Mouse (Mus musculus): Measurements from ENCODE around the gene Slc35d3. TPM values are rescaled to one million over a fixed set of nuclear protein-coding genes. Genes with fewer than 3 reads are reported as not detected.

Slc35d3 gene
- polyA plus RNA-seq, 1 experiment from 2014 or later: 1.1 TPM

GRCm38 (mm10) chr10:19876669-19877068, 25.4 kb upstream of the Slc35d3 start:
- H3K9me3 ChIP-seq (replicated peaks): no peaks in the 10 kb centered on the region
- H3K27ac ChIP-seq: no peak overlapping the region
- no peak overlapping the region for H3K4me2 ChIP-seq
- no peak for ATAC-seq (replicated peaks; ENCODE audit: low FRiP score)
- H3K9ac ChIP-seq: no peak overlapping the region
- no peak overlapping the region for H3K4me3 ChIP-seq (replicated peaks)
- no peaks in the 10 kb centered on the region for H3K27me3 ChIP-seq
- 85% methylated on average over 7 of the region's 7 CpGs for WGBS
- H3K36me3 ChIP-seq: 0 out of 2 replicates have a peak, but pooled peaks cover 3% of the 10 kb centered on the region
- no peaks in the 10 kb centered on the region for H3K4me1 ChIP-seq

- no peaks in the 10 kb centered on the region for H3K27me3 ChIP-seq
- no peak overlapping the region for H3K9ac ChIP-seq
- H3K4me1 ChIP-seq: no peaks in the 10 kb centered on the region
- ATAC-seq (replicated peaks; ENCODE audit: low FRiP score): no peak
- 82% methylated on average over 5 of the region's 5 CpGs for WGBS
- no peak overlapping the region for H3K4me2 ChIP-seq
- 0 out of 2 replicates have a peak, but pooled peaks cover 3% of the 10 kb centered on the region for H3K36me3 ChIP-seq
- no peak overlapping the region for H3K4me3 ChIP-seq (replicated peaks)
- no peaks in the 10 kb centered on the region for H3K9me3 ChIP-seq (replicated peaks)
- no peak overlapping the region for H3K27ac ChIP-seq
Measured at GRCm38 (mm10) chr10:19875346-19875745, 24.1 kb upstream of the Slc35d3 start.

GRCm38 (mm10) chr10:19855597-19856306, 4.5 kb upstream of the Slc35d3 start:
- no peak for ATAC-seq (replicated peaks; ENCODE audit: low FRiP score)
- Histone ChIP-seq H3K27ac (no peak overlapping the region), H3K4me3 (replicated peaks) (no peak overlapping the region), H3K9me3 (replicated peaks) (no peaks in the 10 kb centered on the region), H3K9ac (no peak overlapping the region), H3K36me3 (peaks cover 3% of the 10 kb centered on the region; the same call in 1 of the 2 replicates), H3K4me1 (peaks cover 14% of the 10 kb centered on the region), H3K27me3 (peaks cover 36% of the 10 kb centered on the region), H3K4me2 (no peak overlapping the region)
- 92% methylated on average over 7 of the region's 7 CpGs for WGBS

- Histone ChIP-seq H3K36me3 (no peaks in the 10 kb centered on the region), H3K9me3 (replicated peaks) (no peaks in the 10 kb centered on the region), H3K4me2 (no peak overlapping the region), H3K4me1 (peaks cover 33% of the 10 kb centered on the region), H3K27me3 (peaks cover 58% of the 10 kb centered on the region), H3K9ac (no peak overlapping the region), H3K27ac (no peak overlapping the region), H3K4me3 (replicated peaks) (no peak overlapping the region)
- 35% methylated on average over 2 of the region's 2 CpGs for WGBS
- no peak for ATAC-seq (replicated peaks; ENCODE audit: low FRiP score)
Measured at GRCm38 (mm10) chr10:19853609-19854008, 2.4 kb upstream of the Slc35d3 start.

GRCm38 (mm10) chr10:19852776-19853175, 1.5 kb upstream of the Slc35d3 start:
- no peaks in the 10 kb centered on the region for H3K36me3 ChIP-seq
- H3K4me2 ChIP-seq: no peak overlapping the region
- H3K9ac ChIP-seq: no peak overlapping the region
- 15% methylated on average over 6 of the region's 6 CpGs for WGBS
- H3K9me3 ChIP-seq (replicated peaks): no peaks in the 10 kb centered on the region
- H3K4me1 ChIP-seq: peaks cover 33% of the 10 kb centered on the region
- no peak overlapping the region for H3K4me3 ChIP-seq (replicated peaks)
- peaks cover 63% of the 10 kb centered on the region for H3K27me3 ChIP-seq
- ATAC-seq (replicated peaks; ENCODE audit: low FRiP score): no peak
- no peak overlapping the region for H3K27ac ChIP-seq

GRCm38 (mm10) chr10:19850544-19850997, 688 bp downstream of the Slc35d3 start:
- peak overlapping the region; percentile 36 for H3K9ac ChIP-seq
- H3K27ac ChIP-seq: no peak overlapping the region
- H3K4me3 ChIP-seq (replicated peaks): peak overlapping the region; percentile 57
- under 1% methylated on average over 35 of the region's 36 CpGs for WGBS
- peak overlapping the region; percentile 99 for H3K4me2 ChIP-seq
- H3K9me3 ChIP-seq (replicated peaks): no peaks in the 10 kb centered on the region
- H3K27me3 ChIP-seq: peaks cover 66% of the 10 kb centered on the region
- H3K36me3 ChIP-seq: no peaks in the 10 kb centered on the region
- ATAC-seq (replicated peaks; ENCODE audit: low FRiP score): peak; percentile 64
- peaks cover 33% of the 10 kb centered on the region for H3K4me1 ChIP-seq

GRCm38 (mm10) chr10:19849771-19850365, 1.4 kb downstream of the Slc35d3 start:
- H3K36me3 ChIP-seq: no peaks in the 10 kb centered on the region
- peak overlapping the region; percentile 42; the same call in 1 of the 2 replicates for H3K9ac ChIP-seq
- H3K27ac ChIP-seq: no peak overlapping the region
- no peaks in the 10 kb centered on the region for H3K9me3 ChIP-seq (replicated peaks)
- peaks cover 66% of the 10 kb centered on the region for H3K27me3 ChIP-seq
- under 1% methylated on average over 32 of the region's 32 CpGs for WGBS
- peak overlapping the region; percentile 57 for H3K4me3 ChIP-seq (replicated peaks)
- peak overlapping the region; percentile 99 for H3K4me2 ChIP-seq
- ATAC-seq (replicated peaks; ENCODE audit: low FRiP score): peak; percentile 71
- peaks cover 33% of the 10 kb centered on the region for H3K4me1 ChIP-seq

- no peaks in the 10 kb centered on the region for H3K36me3 ChIP-seq
- WGBS: 6% methylated on average over 44 of the region's 44 CpGs
- H3K27me3 ChIP-seq: peaks cover 62% of the 10 kb centered on the region
- no peak overlapping the region for H3K27ac ChIP-seq
- H3K4me3 ChIP-seq (replicated peaks): peak overlapping the region; percentile 57
- H3K4me2 ChIP-seq: peak overlapping the region; percentile 99
- H3K9me3 ChIP-seq (replicated peaks): no peaks in the 10 kb centered on the region
- H3K4me1 ChIP-seq: peaks cover 33% of the 10 kb centered on the region
- H3K9ac ChIP-seq: no peak overlapping the region
- no peak for ATAC-seq (replicated peaks; ENCODE audit: low FRiP score)
Measured at GRCm38 (mm10) chr10:19848928-19849770, 2.1 kb downstream of the Slc35d3 start.

- no peak overlapping the region for H3K9ac ChIP-seq
- no peak overlapping the region for H3K27ac ChIP-seq
- 85% methylated on average over 5 of the region's 5 CpGs for WGBS
Measured at GRCm38 (mm10) chr10:19839836-19840235, 11.4 kb downstream of the Slc35d3 start.

GRCm38 (mm10) chr10:19835887-19836710, 15.2 kb downstream of the Slc35d3 start:
- WGBS: 81% methylated on average over 8 of the region's 8 CpGs

More at GRCm38 (mm10) chr10:19839836-19840235, 11.4 kb downstream of the Slc35d3 start:
- no peaks in the 10 kb centered on the region for H3K4me1 ChIP-seq
- no peaks in the 10 kb centered on the region for H3K9me3 ChIP-seq (replicated peaks)
- ATAC-seq (replicated peaks; ENCODE audit: low FRiP score): no peak
- no peak overlapping the region for H3K4me2 ChIP-seq
- no peaks in the 10 kb centered on the region for H3K36me3 ChIP-seq
- no peak overlapping the region for H3K4me3 ChIP-seq (replicated peaks)
- H3K27me3 ChIP-seq: no peaks in the 10 kb centered on the region

GRCm38 (mm10) chr10:19834222-19834621, 17.0 kb downstream of the Slc35d3 start:
- no peaks in the 10 kb centered on the region for H3K27me3 ChIP-seq
- no peaks in the 10 kb centered on the region for H3K36me3 ChIP-seq
- H3K4me2 ChIP-seq: no peak overlapping the region
- no peak overlapping the region for H3K27ac ChIP-seq
- no peaks in the 10 kb centered on the region for H3K4me1 ChIP-seq
- H3K9me3 ChIP-seq (replicated peaks): no peaks in the 10 kb centered on the region
- no peak overlapping the region for H3K4me3 ChIP-seq (replicated peaks)
- H3K9ac ChIP-seq: no peak overlapping the region
- WGBS: 95% methylated on average over 6 of the region's 6 CpGs
- no peak for ATAC-seq (replicated peaks; ENCODE audit: low FRiP score)

More at GRCm38 (mm10) chr10:19835887-19836710, 15.2 kb downstream of the Slc35d3 start:
- no peaks in the 10 kb centered on the region for H3K4me1 ChIP-seq
- no peak for ATAC-seq (replicated peaks; ENCODE audit: low FRiP score)
- no peaks in the 10 kb centered on the region for H3K36me3 ChIP-seq
- no peak overlapping the region for H3K4me2 ChIP-seq
- H3K9ac ChIP-seq: no peak overlapping the region
- no peak overlapping the region for H3K4me3 ChIP-seq (replicated peaks)
- H3K27ac ChIP-seq: no peak overlapping the region
- no peaks in the 10 kb centered on the region for H3K27me3 ChIP-seq
- no peaks in the 10 kb centered on the region for H3K9me3 ChIP-seq (replicated peaks)
